Mouse (Mus musculus) neural tube, embryonic 14.5 days (tissue): Measurements from ENCODE around the gene BC016579. TPM values are rescaled to one million over a fixed set of nuclear protein-coding genes. Genes with fewer than 3 reads are reported as not detected.
A peak's percentile ranks its signal among the peaks of the same experiment; 100 is the strongest.

ENCODE experiments used
- ATAC-seq: fragments of 200-750 bp; cut with Nextera tagmentation; 2 replicates; pipeline ENCODE4 v1.8.0; 2017; ENCODE audit warnings: low read depth, mild to moderate bottlenecking, moderate TSS enrichment, moderate library complexity
- H3K27ac ChIP-seq: fragments of 300-500 bp; sonication (generic); 2 replicates; pipeline ENCODE4 v1.5.1; 2014; ENCODE audit warnings: low read depth, mild to moderate bottlenecking, control low read depth, low read length, moderate library complexity, mixed read lengths
- H3K27me3 ChIP-seq: fragments of 300-500 bp; sonication (generic); 2 replicates; pipeline ENCODE4 v1.6.1; 2014; ENCODE audit warnings: low read length; ENCODE audit not compliant: control insufficient read depth, insufficient read depth
- H3K36me3 ChIP-seq: fragments of 300-500 bp; sonication (generic); 2 replicates; pipeline ENCODE4 v1.6.1; 2014; ENCODE audit warnings: low read length, mixed read lengths; ENCODE audit not compliant: control insufficient read depth, insufficient read depth
- H3K4me1 ChIP-seq: fragments of 300-500 bp; sonication (generic); 2 replicates; pipeline ENCODE4 v1.6.1; 2014; ENCODE audit warnings: low read length; ENCODE audit not compliant: control insufficient read depth, insufficient read depth
- H3K4me2 ChIP-seq: fragments of 300-500 bp; sonication (generic); 2 replicates; pipeline ENCODE4 v1.6.1; 2014; ENCODE audit warnings: mild to moderate bottlenecking, low read depth, low read length, control low read depth
- H3K4me3 ChIP-seq: fragments of 300-500 bp; sonication (generic); 2 replicates; pipeline ENCODE4 v1.5.1; 2014; ENCODE audit warnings: low read depth, low read length, control low read depth, mixed read lengths
- H3K9ac ChIP-seq: fragments of 300-500 bp; sonication (generic); replicated peaks from 2 replicates; pipeline ENCODE4 v1.6.1; 2014; ENCODE audit warnings: low read depth, mild to moderate bottlenecking, control low read depth, low read length, mixed read lengths
- H3K9me3 ChIP-seq: fragments of 300-500 bp; sonication (generic); 2 replicates; pipeline ENCODE4 v1.6.1; 2016; ENCODE audit warnings: low read length; ENCODE audit not compliant: control insufficient read depth
- WGBS: fragments of 180-500 bp; shearing (Covaris S2); extraction: QIAGEN DNeasy Blood & Tissue Kit; methylation state at CpG from one replicate; pipeline ENCODE4 v1.1.7; 2014; 5-methylcytosine and 5-hydroxymethylcytosine counted together
- polyA plus RNA-seq: library from polyadenylated mRNA; unstranded; fragments of >200 nt; fragmentation: Nextera tagmentation; extraction: Ambion mirVana; gene quantifications from 2 replicates; pipeline ENCODE4 v1.2.1, GENCODE M21; 2014

Gene BC016579
- polyA plus RNA-seq: 0.12 TPM in 1 of 2 replicates, not detected in the other

- H3K27me3 ChIP-seq: no peaks in the 10 kb centered on the region
- H3K4me1 ChIP-seq: no peaks in the 10 kb centered on the region
- peak; percentile 46; the same call in 1 of the 2 replicates for ATAC-seq
- no peak within 1 kb of the TSS for H3K27ac ChIP-seq
- H3K4me2 ChIP-seq: peak within 1 kb of the TSS; percentile 42
- WGBS: 4% methylated on average over 20 of the region's 20 CpGs
- H3K4me3 ChIP-seq: peak within 1 kb of the TSS; percentile 11; the same call in 1 of the 2 replicates
- H3K9me3 ChIP-seq: no peaks in the 10 kb centered on the region
- H3K36me3 ChIP-seq: no peaks in the 10 kb centered on the region
- H3K9ac ChIP-seq: no peak within 1 kb of the TSS
These were observed at the start of gene BC016579 for GRCm38 (mm10) chr16:45653934-45654332. BC016579 (minus strand) TSS chr16:45654068.

GRCm38 (mm10) chr16:45699301-45699700 lies 45.4 kb upstream of the BC016579 start:
- Histone ChIP-seq H3K4me2 (no peak overlapping the region), H3K4me1 (peaks cover 4% of the 10 kb centered on the region; the same call in 1 of the 2 replicates), H3K27ac (no peak overlapping the region), H3K9me3 (no peaks in the 10 kb centered on the region), H3K9ac (no peak overlapping the region), H3K36me3 (no peaks in the 10 kb centered on the region), H3K27me3 (no peaks in the 10 kb centered on the region), H3K4me3 (no peak overlapping the region)
- ATAC-seq: no peak
- 84% methylated on average over 5 of the region's 5 CpGs for WGBS

GRCm38 (mm10) chr16:45697996-45698395 lies 44.1 kb upstream of the BC016579 start:
- Histone ChIP-seq H3K36me3 (no peaks in the 10 kb centered on the region), H3K27ac (no peak overlapping the region), H3K27me3 (no peaks in the 10 kb centered on the region), H3K9ac (no peak overlapping the region), H3K4me3 (no peak overlapping the region), H3K4me1 (peaks cover 4% of the 10 kb centered on the region; the same call in 1 of the 2 replicates), H3K4me2 (no peak overlapping the region), H3K9me3 (no peaks in the 10 kb centered on the region)
- WGBS: 51% methylated on average over 6 of the region's 6 CpGs
- peak; percentile 64 for ATAC-seq

- peaks cover 5% of the 10 kb centered on the region; the same call in 1 of the 2 replicates for H3K4me1 ChIP-seq
- H3K27ac ChIP-seq: no peak overlapping the region
- H3K4me3 ChIP-seq: no peak overlapping the region
- H3K27me3 ChIP-seq: no peaks in the 10 kb centered on the region
- no peak overlapping the region for H3K4me2 ChIP-seq
- ATAC-seq: peak; percentile 22; the same call in 1 of the 2 replicates
- H3K9ac ChIP-seq: no peak overlapping the region
- H3K36me3 ChIP-seq: no peaks in the 10 kb centered on the region
- no peaks in the 10 kb centered on the region for H3K9me3 ChIP-seq
- WGBS: 64% methylated on average over 9 of the region's 9 CpGs
These were observed 41.7 kb upstream of the BC016579 start for GRCm38 (mm10) chr16:45695445-45696160.

- no peak within 1 kb of the TSS for H3K9ac ChIP-seq
- H3K4me2 ChIP-seq: no peak within 1 kb of the TSS
- no peak within 1 kb of the TSS for H3K27ac ChIP-seq
- no peaks in the 10 kb centered on the region for H3K36me3 ChIP-seq
- no peaks in the 10 kb centered on the region for H3K27me3 ChIP-seq
- peaks cover 12% of the 10 kb centered on the region; the same call in 1 of the 2 replicates for H3K4me1 ChIP-seq
- ATAC-seq: no peak
- no peak within 1 kb of the TSS for H3K4me3 ChIP-seq
- H3K9me3 ChIP-seq: no peaks in the 10 kb centered on the region
- 77% methylated on average over 10 of the region's 10 CpGs for WGBS
These were observed 39.7 kb upstream of the BC016579 start, which contains the start of gene Tmprss7 for GRCm38 (mm10) chr16:45693558-45693957. Tmprss7 (minus strand) TSS chr16:45693658.

GRCm38 (mm10) chr16:45692851-45693250 lies 39.0 kb upstream of the BC016579 start:
- no peak for ATAC-seq
- Histone ChIP-seq H3K4me3 (no peak overlapping the region), H3K4me1 (peaks cover 12% of the 10 kb centered on the region; the same call in 1 of the 2 replicates), H3K36me3 (no peaks in the 10 kb centered on the region), H3K27me3 (no peaks in the 10 kb centered on the region), H3K27ac (no peak overlapping the region), H3K4me2 (no peak overlapping the region), H3K9me3 (no peaks in the 10 kb centered on the region), H3K9ac (no peak overlapping the region)
- 46% methylated on average over 3 of the region's 3 CpGs for WGBS

- Histone ChIP-seq H3K27ac (peak overlapping the region; percentile 49), H3K4me2 (no peak overlapping the region), H3K36me3 (no peaks in the 10 kb centered on the region), H3K9ac (no peak overlapping the region), H3K4me3 (no peak overlapping the region), H3K9me3 (no peaks in the 10 kb centered on the region), H3K27me3 (no peaks in the 10 kb centered on the region; the same call in 1 of the 2 replicates), H3K4me1 (peaks cover 8% of the 10 kb centered on the region; the same call in 1 of the 2 replicates)
- ATAC-seq: peak; percentile 86
- WGBS: 7% methylated on average over 4 of the region's 4 CpGs
These were observed 36.3 kb upstream of the BC016579 start for GRCm38 (mm10) chr16:45690178-45690577.

- ATAC-seq: no peak
- H3K4me3 ChIP-seq: no peak overlapping the region
- WGBS: 89% methylated on average over 3 of the region's 3 CpGs
These were observed 33.0 kb upstream of the BC016579 start for GRCm38 (mm10) chr16:45686833-45687232.

GRCm38 (mm10) chr16:45685295-45685694 lies 31.4 kb upstream of the BC016579 start:
- Histone ChIP-seq H3K4me3 (no peak overlapping the region), H3K36me3 (no peaks in the 10 kb centered on the region)
- no peak for ATAC-seq

More at GRCm38 (mm10) chr16:45686833-45687232, 33.0 kb upstream of the BC016579 start:
- H3K27ac ChIP-seq: no peak overlapping the region
- H3K4me1 ChIP-seq: peaks cover 8% of the 10 kb centered on the region; the same call in 1 of the 2 replicates
- no peak overlapping the region for H3K4me2 ChIP-seq
- H3K27me3 ChIP-seq: no peaks in the 10 kb centered on the region; the same call in 1 of the 2 replicates
- no peaks in the 10 kb centered on the region for H3K36me3 ChIP-seq
- H3K9me3 ChIP-seq: no peaks in the 10 kb centered on the region
- H3K9ac ChIP-seq: no peak overlapping the region

More at GRCm38 (mm10) chr16:45685295-45685694, 31.4 kb upstream of the BC016579 start:
- Histone ChIP-seq H3K4me1 (peaks cover 4% of the 10 kb centered on the region; the same call in 1 of the 2 replicates), H3K4me2 (no peak overlapping the region), H3K9me3 (no peaks in the 10 kb centered on the region), H3K27ac (no peak overlapping the region), H3K27me3 (no peaks in the 10 kb centered on the region; the same call in 1 of the 2 replicates), H3K9ac (no peak overlapping the region)
- WGBS: 68% methylated on average over 3 of the region's 3 CpGs
